Mouse (Mus musculus) T-helper 1 cell (primary cell): ENCODE results near the gene Foxo6.

Experiments
- in situ Hi-C: fragments of 300-600 bp; cut with MboI, MseI; formaldehyde crosslinking; loops from one replicate; pipeline ENCODE4 v1.15.1; 2025; ENCODE audit warnings: high pct_unique_total_duplicates

Foxo6 gene

DNA sequence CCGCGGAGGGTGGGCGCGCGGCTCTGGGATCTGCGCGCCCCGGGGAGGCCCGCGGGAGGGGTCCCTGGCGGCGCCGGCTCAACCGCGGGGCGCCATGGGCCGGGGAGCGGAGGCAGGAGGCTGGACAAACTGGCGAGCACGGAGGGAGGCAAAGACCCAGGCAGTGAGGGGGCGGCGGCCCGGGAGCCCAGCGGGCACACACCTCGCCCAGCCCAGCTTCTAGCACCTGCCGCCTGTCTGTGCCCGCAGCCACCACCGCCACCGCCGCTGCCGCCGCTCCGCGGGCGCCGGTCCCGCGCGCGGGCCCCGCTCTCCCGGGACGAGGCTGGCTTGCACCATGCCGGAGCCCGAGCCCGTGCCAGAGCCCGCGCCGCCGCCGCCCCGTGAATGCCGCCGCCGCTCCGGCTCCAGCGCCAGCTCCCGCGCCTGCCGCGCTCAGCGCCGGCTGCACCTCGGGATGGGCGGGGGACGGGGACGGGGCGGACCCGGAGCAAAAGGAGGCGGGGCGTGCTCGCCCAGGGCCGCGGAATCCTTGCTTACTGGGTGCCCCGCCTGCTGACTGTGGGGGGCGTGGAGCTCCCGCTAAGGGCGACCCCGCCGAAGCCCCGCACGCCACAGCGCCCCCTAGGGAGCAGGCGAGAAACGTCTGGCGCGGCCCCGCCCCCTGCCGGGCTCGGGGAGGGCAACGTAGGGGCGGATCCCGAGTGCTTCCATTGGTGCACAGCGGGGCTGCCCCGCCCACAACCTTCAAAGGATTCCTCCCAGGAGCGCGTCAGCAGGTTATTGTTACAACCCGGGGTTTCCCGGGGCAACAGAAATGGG, at the start of gene Foxo6:
Gene Foxo6, minus strand, starts transcription at position 60 of the 822 bp plus-strand sequence.
- in situ Hi-C loops, result no loop called here

DNA sequence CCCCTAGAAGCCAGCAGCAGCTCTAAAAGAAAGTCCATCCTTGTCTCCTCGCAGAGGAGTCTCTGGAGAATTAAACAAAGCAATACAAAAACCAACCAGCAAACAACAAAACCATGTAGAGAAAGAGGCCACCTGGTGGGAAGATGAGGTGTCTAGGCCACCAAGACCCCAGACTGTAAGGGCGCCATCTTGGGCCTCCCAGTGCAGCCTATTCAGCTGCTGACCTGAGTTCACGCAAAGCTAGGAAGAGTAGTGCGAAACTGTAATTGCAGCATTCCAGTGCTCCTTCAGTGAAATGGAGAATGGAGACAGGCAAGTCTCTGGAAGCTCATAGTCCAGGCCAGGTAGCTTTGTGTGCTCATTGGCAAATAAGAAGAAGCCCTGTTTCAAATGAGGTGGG, 47.2 kb upstream of the Foxo6 start:
- in situ Hi-C loops, result no loop called here

DNA sequence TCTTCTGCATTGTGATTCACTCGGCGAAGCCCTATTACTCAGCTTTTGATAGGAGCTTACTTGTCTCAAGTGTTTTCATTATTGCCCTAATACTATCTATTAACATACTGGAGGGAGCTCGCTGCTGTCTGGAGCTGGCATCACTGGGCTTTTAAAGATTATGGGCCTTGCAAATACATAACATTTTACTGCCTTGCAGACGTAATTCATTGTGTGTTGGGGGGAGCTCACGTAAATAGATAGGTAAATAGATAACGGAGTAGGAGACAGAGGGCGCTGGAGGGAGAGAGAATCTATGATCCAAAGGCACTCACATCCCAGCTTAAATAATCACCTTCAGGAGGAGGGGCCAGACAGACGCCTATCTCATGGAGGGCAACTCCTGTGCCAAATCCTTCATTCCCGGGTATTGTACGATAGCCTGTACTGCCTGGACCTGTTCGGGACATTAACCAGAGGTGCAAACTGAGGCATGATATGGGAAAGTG, 45.8 kb upstream of the Foxo6 start:
- in situ Hi-C loops, result no loop called here

DNA sequence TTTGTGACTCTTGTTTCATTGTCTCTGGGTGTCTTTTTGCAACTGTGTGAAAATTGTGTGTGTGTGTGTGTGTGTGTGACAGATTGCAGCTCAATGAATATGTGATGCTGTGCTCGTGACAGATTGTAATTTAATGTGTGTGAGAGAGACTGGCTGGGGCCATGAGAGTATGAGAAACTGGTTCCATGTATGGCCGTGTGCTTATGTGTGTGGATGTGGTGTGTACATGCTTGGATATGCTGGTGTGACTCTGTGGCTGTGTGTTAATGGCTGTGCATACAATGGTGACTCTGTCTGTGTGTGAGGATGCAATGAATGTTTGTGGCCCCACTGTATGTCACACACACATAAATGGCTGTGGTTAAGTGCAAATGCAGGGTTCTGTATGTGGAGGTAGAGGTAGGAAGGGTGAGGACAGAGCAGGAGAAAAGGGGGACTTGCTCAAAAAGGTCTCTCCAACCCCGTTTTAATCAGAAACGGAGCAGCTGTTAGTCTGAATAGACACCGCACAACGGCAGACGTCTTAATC, 45.3 kb upstream of the Foxo6 start:
- in situ Hi-C loops, result no loop called here

DNA sequence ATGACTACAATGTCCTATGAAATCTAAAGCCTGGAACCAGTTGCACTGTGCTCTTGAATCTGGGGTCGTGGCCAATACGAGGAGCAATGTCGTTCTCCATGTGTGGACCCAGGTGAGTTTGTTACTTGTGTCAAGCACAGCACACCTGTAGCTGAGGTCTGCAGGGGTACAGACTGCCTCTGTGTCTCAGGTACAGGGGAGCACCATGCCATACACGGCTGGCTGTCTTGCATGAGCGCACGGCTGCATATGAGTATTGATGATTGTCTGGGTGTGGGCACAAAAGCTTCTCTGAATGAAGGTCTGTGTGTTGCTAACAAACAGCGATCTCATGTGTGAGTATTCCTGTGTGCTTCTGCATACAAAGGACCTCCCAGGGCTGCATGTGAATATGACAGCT, 44.8 kb upstream of the Foxo6 start:
- in situ Hi-C loops, result no loop called here

DNA sequence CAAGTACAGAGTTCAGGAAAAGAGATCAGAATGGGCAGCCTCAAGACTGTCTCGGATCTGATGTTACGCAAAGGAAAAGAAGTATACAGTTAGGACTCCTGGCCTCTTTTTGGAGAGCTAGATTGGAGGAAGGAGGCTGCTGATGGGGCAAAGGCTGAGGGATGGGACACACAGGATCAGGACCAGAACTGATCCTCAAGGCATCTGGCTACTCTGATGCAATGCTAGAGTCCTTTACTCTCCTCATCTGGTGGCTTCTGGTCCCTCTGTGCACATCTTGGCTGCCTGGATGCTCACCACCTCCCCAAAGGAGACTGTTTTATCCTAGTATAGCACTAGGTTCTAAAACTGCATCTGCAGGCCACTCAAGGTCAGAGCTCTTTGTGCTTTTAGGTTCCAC, 44.4 kb upstream of the Foxo6 start:
- in situ Hi-C loops, result no loop called here

DNA sequence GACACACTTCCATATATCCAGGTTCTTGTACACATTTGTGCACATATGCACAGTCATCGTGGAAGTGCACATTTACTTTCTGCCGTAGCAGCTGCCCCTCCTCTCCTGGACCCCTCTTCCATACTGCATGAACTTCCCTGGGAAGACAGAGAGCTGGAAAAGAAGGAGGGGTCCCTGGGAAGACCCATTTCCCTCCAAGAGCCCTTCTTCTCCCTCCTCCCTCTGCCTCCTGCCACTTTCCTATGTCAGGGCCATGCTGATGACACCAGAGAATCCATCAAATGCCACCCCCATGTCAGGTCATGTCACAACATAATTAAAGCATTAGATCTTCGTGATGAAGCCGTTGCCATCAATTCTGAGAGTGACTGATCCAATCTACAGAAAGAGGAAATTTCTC, 38.6 kb upstream of the Foxo6 start:
- in situ Hi-C loops, result no loop called here

DNA sequence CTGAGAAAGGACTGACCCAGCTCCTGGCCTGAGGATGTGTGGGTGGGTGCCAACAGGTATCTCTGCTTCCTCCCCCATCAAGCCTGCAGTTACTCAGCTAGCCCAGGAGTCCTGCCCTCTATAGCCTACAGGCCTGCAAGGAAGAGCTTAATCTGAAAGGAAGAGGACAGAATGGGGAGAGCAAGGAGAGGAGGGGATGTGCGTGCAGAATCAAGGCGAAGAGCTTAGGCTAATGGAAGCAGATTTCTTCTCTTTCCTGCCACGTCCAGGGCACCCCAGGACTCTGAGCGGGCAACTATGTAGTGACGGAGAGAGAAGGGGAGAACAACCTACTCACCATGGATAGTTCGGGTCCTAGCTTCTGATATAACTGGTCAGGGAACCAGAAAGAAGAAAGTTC, 37.9 kb upstream of the Foxo6 start:
- in situ Hi-C loops, result no loop called here

DNA sequence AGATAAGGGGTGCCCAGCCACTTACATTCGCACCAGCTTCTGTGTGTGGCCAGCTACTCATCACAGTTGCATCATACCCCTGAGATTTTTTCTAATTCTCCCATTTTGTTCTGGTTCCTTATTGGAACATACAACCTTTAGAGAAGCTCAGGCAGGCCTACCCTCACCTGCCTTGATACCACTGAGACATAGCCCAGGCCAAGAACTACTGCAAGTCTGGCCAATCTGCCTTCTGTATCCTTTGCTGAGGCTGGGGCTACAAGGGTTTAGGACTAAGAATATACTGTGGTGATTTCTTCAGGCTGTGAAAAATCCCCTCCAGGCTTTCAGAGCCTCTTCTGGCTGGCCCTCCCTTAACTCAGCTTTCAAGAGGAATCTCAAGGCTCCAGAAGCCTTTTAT, 36.7 kb upstream of the Foxo6 start:
- in situ Hi-C loops, result loop anchor here (5.0 kb wide), 1 partner anchor 92 kb away; no protein-coding TSS in a partner anchor

DNA sequence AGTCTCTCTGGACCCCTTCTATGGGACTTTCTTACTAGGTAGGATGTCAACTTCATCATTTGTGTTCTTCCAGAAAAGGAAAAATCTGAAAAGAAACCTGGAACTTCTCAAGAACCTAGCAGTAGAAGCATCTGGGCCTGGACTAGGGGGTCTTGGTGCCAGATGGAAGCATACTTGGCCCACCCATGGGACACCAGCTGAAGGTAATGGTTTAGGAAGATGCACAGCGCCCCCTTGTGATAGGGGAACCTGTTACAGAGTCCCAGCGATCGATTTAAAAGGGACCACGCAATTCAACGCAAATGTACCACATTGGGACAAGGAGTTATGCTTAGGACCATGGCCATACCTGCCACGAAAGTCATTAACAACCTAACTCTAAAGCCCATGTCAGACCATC, 36.0 kb upstream of the Foxo6 start:
- in situ Hi-C loops, result loop anchor here (5.0 kb wide), 1 partner anchor 91 kb away; no protein-coding TSS in a partner anchor

DNA sequence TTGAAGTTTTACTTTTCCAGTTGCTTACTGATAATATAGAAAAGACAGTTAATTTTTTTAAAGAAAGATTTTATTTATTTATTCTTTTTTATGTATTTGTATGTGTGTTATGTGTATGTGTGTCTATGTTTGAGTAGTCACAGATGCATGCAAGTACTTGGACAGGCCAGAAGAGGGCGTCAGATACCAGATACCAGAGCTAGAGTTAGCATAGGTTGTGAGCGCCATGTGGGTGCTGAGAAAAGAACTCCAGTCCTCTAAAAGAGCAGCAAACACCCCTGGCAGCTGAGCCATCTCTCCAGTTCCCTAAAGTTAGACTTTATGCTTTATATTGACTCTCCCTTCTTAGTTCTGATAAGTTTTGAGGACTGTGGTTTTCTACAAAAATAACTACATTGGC, 30.4 kb upstream of the Foxo6 start:
- in situ Hi-C loops, result no loop called here

DNA sequence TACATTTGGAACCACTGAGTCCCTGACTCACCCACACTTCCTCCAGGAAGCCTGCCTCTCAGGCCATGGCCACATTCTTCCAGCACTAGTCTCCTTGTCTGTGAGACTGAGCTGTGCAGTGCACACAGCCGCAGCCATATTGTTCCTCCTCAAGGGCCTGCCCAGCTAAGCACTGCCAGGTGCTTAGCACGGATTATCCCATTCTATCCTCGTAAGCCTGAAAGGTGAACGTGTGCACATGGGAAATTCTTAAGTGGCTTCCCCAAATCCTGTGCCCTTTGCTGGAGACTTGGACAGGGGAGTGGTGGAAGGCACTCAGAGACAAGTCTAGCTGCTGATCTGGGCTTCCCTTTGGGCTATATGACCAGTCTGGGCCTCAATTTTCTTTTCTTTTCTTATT, 29.6 kb upstream of the Foxo6 start:
- in situ Hi-C loops, result no loop called here

DNA sequence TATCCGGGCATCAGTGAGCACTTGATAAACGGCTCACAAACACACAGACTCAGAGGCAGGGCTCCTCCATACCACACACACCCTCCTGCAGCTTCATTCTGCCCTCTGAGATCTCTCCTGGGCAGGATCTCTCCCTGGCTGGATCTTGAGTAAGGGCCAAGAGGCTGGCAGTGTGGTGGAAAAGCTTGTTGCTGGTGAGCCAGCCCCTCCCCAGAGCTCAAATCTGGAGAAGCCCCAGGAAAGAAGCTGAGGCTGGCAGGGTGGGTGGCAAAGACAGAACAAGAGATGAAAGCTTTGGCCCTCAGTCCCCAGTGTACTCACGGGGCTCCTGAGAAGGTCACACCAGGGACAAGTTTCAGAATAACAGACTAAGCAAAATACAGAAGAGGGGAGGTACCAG, 27.4 kb upstream of the Foxo6 start:
- in situ Hi-C loops, result no loop called here

DNA sequence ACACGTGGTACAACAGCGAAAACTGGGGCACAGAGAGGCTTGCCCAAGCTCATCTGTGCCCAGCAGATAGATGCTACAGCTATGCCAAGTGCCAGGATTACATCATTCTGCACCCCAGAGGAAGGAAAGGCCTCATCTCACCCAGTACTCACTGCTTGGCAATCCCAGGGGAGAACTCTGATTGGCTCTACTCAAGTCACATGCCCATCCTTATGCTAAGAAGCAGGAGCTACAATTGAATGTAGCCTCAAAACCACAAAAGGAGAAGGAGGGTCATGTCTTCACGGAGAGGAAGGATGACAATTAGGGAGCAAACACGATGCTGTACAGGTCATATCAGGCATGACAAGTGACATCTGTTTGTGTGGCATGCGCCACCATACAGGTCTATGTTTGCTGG, 26.2 kb upstream of the Foxo6 start:
- in situ Hi-C loops, result no loop called here

DNA sequence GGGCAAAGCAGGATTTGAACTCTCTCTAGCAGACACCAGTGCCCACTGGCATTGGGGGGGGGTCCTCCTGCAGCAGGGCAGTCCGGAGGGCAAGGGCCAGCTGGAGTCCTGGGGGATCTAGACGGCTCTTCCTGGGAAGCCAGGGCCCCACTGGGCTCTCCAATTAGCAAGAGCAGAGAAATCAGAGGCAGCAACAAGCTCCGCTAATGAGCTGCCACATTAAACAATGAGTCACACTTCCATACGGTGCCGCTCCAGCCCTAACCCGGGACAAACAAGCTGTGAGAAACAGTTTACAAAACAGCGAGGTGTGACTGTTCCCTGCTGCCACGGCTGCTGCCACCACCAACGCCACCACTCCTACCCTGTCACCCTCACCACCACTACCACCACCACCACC, 17.4 kb upstream of the Foxo6 start:
- in situ Hi-C loops, result no loop called here

DNA sequence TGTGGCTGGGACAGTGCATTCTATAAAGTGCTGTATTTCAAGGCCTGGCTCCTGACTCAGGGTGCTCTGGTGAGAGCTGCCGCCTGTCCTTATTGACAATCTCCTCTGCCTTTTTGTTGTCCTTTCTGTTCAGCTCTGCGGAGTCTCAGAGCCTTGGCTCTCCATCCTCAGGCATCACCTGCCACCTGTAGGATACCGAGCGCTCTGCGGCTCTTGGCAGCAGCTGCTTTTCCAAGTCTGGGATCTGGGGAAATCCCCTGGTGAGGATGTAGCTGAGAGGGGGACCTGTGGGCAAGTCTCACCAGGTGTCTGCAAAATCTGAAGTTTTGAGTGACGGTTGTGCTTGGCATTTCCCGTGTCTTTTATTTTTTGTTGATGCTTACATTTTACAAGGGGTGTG, 12.1 kb upstream of the Foxo6 start:
- in situ Hi-C loops, result no loop called here

DNA sequence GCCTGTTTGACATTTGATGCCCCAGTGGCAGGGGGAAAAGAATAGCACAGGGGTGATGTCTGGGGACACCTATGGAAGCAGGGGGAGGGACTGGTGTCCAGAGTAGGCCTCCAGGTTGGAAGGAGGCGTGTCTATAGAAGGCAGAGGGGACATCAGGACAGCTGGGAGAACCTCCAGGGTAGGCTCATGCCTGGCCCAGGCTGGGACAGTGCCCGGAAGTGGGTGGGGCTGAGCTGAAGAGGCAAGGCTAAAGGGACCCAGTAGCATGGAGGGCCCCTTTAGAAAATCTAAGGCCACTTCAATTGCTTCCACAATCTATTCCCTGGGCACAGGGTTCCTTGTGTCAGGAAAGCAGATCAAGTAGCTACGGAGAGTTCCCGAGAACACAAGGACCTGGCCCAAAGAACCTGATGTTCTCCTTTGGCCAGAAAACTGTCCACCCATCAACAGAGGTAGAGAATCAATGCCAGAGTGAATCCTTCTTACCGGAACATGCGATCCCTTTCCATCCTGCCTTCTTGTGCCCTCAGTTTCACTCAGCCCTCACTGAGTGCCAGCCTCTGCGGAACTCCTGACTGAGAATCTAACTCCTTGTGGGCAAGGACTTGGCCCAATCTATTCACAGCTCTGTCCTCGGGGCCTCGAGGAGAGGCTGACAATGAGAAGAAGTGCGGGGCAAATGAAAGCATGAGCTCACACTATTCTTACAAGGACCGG, 4.1 kb upstream of the Foxo6 start:
- in situ Hi-C loops, result no loop called here

DNA sequence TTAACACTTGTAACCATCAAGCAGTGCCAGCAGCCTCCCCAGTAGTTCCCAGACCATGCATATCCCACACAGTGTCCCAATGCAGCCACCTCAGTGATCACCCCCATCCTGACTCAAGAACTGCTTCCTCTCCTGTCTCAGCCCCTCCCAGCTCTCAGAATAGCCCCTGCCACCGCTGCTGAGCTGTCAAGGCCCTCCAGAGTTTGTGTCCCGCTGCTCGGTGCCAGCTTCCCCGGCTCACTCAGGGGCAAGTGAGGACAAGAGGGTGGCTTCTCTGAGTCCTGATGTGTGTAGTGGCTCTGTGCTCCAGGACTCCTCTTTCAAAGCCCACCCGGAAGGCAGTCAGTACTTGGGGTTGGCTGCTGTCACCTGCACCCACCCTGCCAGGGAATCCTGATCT, 3.3 kb upstream of the Foxo6 start:
- in situ Hi-C loops, result no loop called here

DNA sequence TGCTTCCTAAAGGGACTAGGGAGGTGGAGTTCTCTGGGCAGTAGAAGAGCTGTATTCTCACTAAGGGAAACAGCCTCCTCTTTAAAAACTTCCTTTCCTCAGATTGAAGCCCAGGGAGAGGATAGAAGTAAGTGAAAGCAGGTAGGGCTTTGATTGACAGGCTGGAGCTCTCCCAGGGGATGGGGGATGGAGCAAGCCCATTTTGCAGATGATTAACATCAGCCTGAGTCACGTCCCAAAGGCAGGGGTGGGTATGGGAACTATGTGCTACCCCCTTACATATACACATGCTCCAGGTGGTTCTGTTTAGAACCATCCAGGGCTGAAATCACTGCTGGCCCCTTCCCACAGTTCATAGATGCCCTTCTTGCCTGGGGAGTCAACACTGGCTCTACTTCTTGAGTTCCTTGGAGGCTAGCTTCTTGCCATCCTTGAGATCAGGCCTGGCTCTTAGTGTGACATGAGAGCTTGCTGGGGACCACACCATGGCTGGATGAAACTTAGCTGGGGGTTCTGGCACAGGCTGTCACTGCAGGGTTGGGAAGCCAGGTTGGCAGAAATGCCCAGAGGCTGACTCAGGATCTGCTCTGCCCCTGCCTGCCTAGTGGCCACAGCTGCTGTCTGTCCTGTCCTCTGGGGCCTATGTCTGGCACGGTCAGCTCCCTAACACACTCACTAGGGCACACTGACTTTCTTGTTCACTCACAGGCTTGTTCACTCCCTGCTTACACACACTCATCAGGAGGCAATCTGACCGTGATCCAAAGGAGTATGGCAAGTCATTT, 2.2 kb upstream of the Foxo6 start:
- in situ Hi-C loops, result no loop called here

DNA sequence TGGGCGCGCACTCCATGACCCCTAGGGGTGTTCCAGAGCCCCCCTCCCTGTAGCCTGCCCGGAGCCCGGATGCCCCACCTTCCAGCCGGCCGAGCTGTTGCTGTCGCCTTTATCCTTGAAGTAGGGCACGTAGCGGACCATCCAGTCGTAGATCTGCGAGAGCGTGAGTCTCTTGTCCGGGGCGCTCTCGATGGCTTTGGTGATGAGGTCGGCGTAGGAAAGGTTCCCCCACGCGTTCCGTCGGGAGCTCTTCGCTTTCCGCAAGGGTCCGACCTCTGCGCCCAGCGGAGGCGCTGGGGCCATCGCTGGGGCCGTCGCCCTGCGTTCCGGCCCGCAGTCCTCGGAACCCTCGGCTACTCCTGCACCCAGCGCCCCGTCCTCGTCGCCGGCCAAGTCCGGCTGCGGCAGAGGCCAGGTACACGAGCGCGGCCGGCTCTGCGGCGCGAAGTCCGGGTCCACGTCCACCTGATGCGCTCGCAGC, 348 bp downstream of the Foxo6 start:
- in situ Hi-C loops, result no loop called here

DNA sequence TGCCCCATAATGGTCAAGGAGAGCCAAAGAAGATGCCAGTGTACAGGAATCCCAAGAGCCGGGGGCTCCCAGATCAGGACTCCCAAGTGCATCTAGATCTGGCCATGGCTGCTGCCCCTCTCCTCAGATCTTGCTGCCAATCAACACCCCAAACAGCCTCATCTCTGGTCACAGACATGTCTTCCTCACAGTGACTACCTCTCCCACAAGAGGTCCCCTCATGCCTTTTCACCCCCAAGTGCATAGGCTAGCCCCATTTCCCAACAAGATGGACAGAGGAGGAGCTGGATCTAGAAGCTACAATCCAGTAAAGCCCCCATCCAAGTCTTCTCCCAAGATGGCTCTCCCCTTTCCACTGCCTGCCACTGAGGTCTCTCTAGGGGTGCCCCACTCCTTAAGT, 1.4 kb downstream of the Foxo6 start:
- in situ Hi-C loops, result no loop called here

DNA sequence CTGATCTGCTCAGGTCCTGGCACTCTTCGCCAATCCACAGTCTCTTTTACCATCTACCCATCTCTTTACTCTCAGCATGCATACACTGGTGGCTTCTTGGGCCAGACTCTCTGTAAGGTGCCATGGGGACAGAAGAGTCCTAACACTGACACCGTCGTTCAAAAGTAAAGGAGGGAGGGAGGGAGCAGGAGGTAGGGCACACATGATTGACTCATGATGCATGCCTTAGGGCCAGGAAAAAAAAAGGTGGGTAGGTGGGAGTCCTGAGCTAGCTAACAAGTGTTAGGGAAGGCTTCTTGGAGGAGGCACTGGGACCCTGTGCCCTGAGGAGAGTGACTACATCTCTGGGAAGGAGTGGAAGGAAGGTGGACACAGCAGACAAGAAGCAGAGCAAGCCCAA, 1.9 kb downstream of the Foxo6 start:
- in situ Hi-C loops, result no loop called here
